Mouse (Mus musculus) v-Abl transformed pro-B cells (cell line): ENCODE measurements around the gene Syde2.

Experiments
- in situ Hi-C, 2 experiments: fragments of 400-800 bp; cut with MboI; formaldehyde crosslinking; loops; one replicate each; pipeline ENCODE4 v1.15.1; 2025; ENCODE audit not compliant: unreplicated experiment in 2 of 2

The Syde2 gene

GRCm38 (mm10) chr3:145987268-145987969 lies at the start of gene Syde2:
Syde2 (plus strand) TSS chr3:145987870.
- in situ Hi-C loops = loop anchor here in 1 of 2 experiments (5.0 kb wide), 1 partner anchor 40 kb away; no protein-coding TSS in a partner anchor

GRCm38 (mm10) chr3:145938405-145939349 lies 49.0 kb upstream of the Syde2 start:
- in situ Hi-C loops = loop anchor here (5.0 to 25.0 kb wide), 4 partner anchors 239 to 1224 kb away; partner anchors contain the start of genes Rpf1 (in 1 of the 2) and Ssx2ip (in 1 of the 2)

GRCm38 (mm10) chr3:145939402-145939801 lies 48.3 kb upstream of the Syde2 start:
- in situ Hi-C loops = loop anchor here (5.0 to 25.0 kb wide), 4 partner anchors 238 to 1225 kb away; partner anchors contain the start of genes Rpf1 (in 1 of the 2) and Ssx2ip (in 1 of the 2)

GRCm38 (mm10) chr3:145939971-145940370 lies 47.7 kb upstream of the Syde2 start:
- in situ Hi-C loops = loop anchor here (5.0 to 25.0 kb wide), 6 partner anchors 117 to 1225 kb away; partner anchors contain the start of genes Rpf1 (in 1 of the 2) and Ssx2ip (in 1 of the 2)

GRCm38 (mm10) chr3:145941971-145942370 lies 45.7 kb upstream of the Syde2 start:
- in situ Hi-C loops = loop anchor here (5.0 to 25.0 kb wide), 4 partner anchors 115 to 570 kb away; partner anchors contain the start of genes Rpf1 (in 1 of the 2) and Ssx2ip (in 1 of the 2)

- in situ Hi-C loops = loop anchor here (5.0 to 25.0 kb wide), 4 partner anchors 113 to 568 kb away; partner anchors contain the start of genes Rpf1 (in 1 of the 2) and Ssx2ip (in 1 of the 2)
These were observed 43.3 kb upstream of the Syde2 start for GRCm38 (mm10) chr3:145944348-145944747.

GRCm38 (mm10) chr3:145945904-145946303 lies 41.8 kb upstream of the Syde2 start:
- in situ Hi-C loops = loop anchor here (5.0 to 25.0 kb wide), 6 partner anchors 41 to 566 kb away; partner anchors contain the start of genes Rpf1 (in 1 of the 2), Ssx2ip (in 1 of the 2) and Syde2 (in 1 of the 2)

- in situ Hi-C loops = loop anchor here (5.0 to 25.0 kb wide), 6 partner anchors 41 to 566 kb away; partner anchors contain the start of genes Rpf1 (in 1 of the 2), Ssx2ip (in 1 of the 2) and Syde2 (in 1 of the 2)
These were observed 41.0 kb upstream of the Syde2 start for GRCm38 (mm10) chr3:145946654-145947053.

- in situ Hi-C loops = loop anchor here (5.0 to 25.0 kb wide), 6 partner anchors 40 to 565 kb away; partner anchors contain the start of genes Rpf1 (in 1 of the 2), Ssx2ip (in 1 of the 2) and Syde2 (in 1 of the 2)
These were observed 40.0 kb upstream of the Syde2 start for GRCm38 (mm10) chr3:145947539-145948204.

GRCm38 (mm10) chr3:145950034-145950814 lies 37.4 kb upstream of the Syde2 start:
- in situ Hi-C loops = no loop called here

- in situ Hi-C loops = no loop called here
These were observed 36.9 kb upstream of the Syde2 start for GRCm38 (mm10) chr3:145950815-145951130.

GRCm38 (mm10) chr3:145951287-145952165 lies 36.1 kb upstream of the Syde2 start:
- in situ Hi-C loops = no loop called here

GRCm38 (mm10) chr3:145952945-145953344 lies 34.7 kb upstream of the Syde2 start:
- in situ Hi-C loops = no loop called here

GRCm38 (mm10) chr3:145953411-145953810 lies 34.3 kb upstream of the Syde2 start:
- in situ Hi-C loops = no loop called here

GRCm38 (mm10) chr3:145959824-145960223 lies 27.8 kb upstream of the Syde2 start:
- in situ Hi-C loops = no loop called here

- in situ Hi-C loops = no loop called here
These were observed 25.3 kb upstream of the Syde2 start for GRCm38 (mm10) chr3:145962411-145962810.

GRCm38 (mm10) chr3:145963101-145964017 lies 24.3 kb upstream of the Syde2 start:
- in situ Hi-C loops = no loop called here
